Mouse (Mus musculus): ENCODE measurements around the gene Mtor. TPM values are rescaled to one million over a fixed set of nuclear protein-coding genes. Genes with fewer than 3 reads are reported as not detected.

The Mtor gene
- polyA plus RNA-seq, 1 experiment from 2014 or later: 16.5 TPM

Other genes with a start within 250 kb of the Mtor start
- gene Disp3, start 160.6 kb upstream of the Mtor start, polyA plus RNA-seq (2015; fragmentation: Nextera tagmentation; extraction: Ambion mirVana): 0.13 and 0.32 TPM in 2 replicates
- gene Ubiad1, start 3.8 kb upstream of the Mtor start, polyA plus RNA-seq (2015; fragmentation: Nextera tagmentation; extraction: Ambion mirVana): 21.3 and 23.1 TPM in 2 replicates
- gene Angptl7, start 51.8 kb downstream of the Mtor start, polyA plus RNA-seq (2015; fragmentation: Nextera tagmentation; extraction: Ambion mirVana): 1.3 and 2.0 TPM in 2 replicates
- gene Exosc10, start 109.8 kb downstream of the Mtor start, polyA plus RNA-seq (2015; fragmentation: Nextera tagmentation; extraction: Ambion mirVana): 103 TPM in 2 replicates
- 216 and 223 TPM in 2 replicates for gene Srm, start 142.9 kb downstream of the Mtor start, polyA plus RNA-seq (2015; fragmentation: Nextera tagmentation; extraction: Ambion mirVana)
- 0.15 and 0.27 TPM in 2 replicates for gene Masp2, start 153.9 kb downstream of the Mtor start, polyA plus RNA-seq (2015; fragmentation: Nextera tagmentation; extraction: Ambion mirVana)
- 346 and 363 TPM in 2 replicates for gene Tardbp, start 178.4 kb downstream of the Mtor start, polyA plus RNA-seq (2015; fragmentation: Nextera tagmentation; extraction: Ambion mirVana)
- not detected in 2 replicates for gene Gm572, start 194.7 kb downstream of the Mtor start, polyA plus RNA-seq (2015; fragmentation: Nextera tagmentation; extraction: Ambion mirVana)

All from limb, embryonic 13.5 days (tissue).